Mouse (Mus musculus) MEL (cell line): ENCODE measurements around the gene Slc26a9.

Source experiments
- CHD2 ChIP-seq: IDR thresholded peaks from 2 replicates; pipeline ENCODE4 v1.6.1; 2011; ENCODE audit warnings: low read length, improper control_type of control experiment
- CTCF ChIP-seq, 3 experiments: IDR thresholded peaks in 2 of 3; conservative IDR thresholded peaks in 1 of 3; 2 replicates each; pipeline ENCODE4 v1.5.1; 2011 to 2012; ENCODE audit warnings: low read length in 3 of 3, low read depth in 2 of 3, mild to moderate bottlenecking in 2 of 3, improper control_type of control experiment in 1 of 3, inconsistent platforms in 1 of 3, mixed read lengths in 1 of 3, moderate library complexity in 1 of 3; ENCODE audit not compliant: control insufficient read depth in 1 of 3, insufficient read depth in 1 of 3, poor library complexity in 1 of 3, severe bottlenecking in 1 of 3
- EP300 ChIP-seq, 2 experiments: IDR thresholded peaks; 2 replicates each; pipeline ENCODE4 v1.6.1; 2011; ENCODE audit warnings: improper control_type of control experiment in 2 of 2, low read length in 2 of 2, low read depth in 1 of 2, mild to moderate bottlenecking in 1 of 2
- MAFK ChIP-seq: IDR thresholded peaks from 2 replicates; pipeline ENCODE4 v1.6.1; 2011; ENCODE audit warnings: low read depth, mild to moderate bottlenecking, low read length, improper control_type of control experiment, borderline replicate concordance
- POLR2A ChIP-seq, 2 experiments: IDR thresholded peaks; 2 replicates each; pipeline ENCODE4 v1.6.1; 2011 to 2012; ENCODE audit warnings: low read length in 2 of 2, mild to moderate bottlenecking in 2 of 2, control low read depth in 1 of 2, improper control_type of control experiment in 1 of 2, low read depth in 1 of 2, moderate library complexity in 1 of 2; ENCODE audit not compliant: control insufficient read depth in 1 of 2, insufficient read depth in 1 of 2, poor library complexity in 1 of 2
- POLR2AphosphoS2 ChIP-seq: IDR thresholded peaks from 2 replicates; pipeline ENCODE4 v1.6.1; 2011; ENCODE audit warnings: low read length, improper control_type of control experiment
- RCOR1 ChIP-seq: IDR thresholded peaks from 2 replicates; pipeline ENCODE4 v1.6.1; 2012; ENCODE audit warnings: low read depth, mild to moderate bottlenecking, inconsistent platforms, low read length, improper control_type of control experiment

GRCm38 (mm10) chr1:131771440-131771839 is 27.6 kb downstream of the Slc26a9 start:
- TF ChIP-seq CTCF (IDR thresholded peaks at IDR 0.05 in 2 of 3, conservative IDR thresholded peaks at IDR 0.05 in 1 of 3; ENCODE audit: control insufficient read depth in 1 of 3, insufficient read depth in 1 of 3, low read depth in 2 of 3, low read length in 3 of 3, poor library complexity in 1 of 3, severe bottlenecking in 1 of 3) = no peak
- TF ChIP-seq EP300 (IDR thresholded peaks at IDR 0.05; ENCODE audit: low read depth in 1 of 2, low read length in 2 of 2) = no peak
- no peak for TF ChIP-seq MAFK
- TF ChIP-seq RCOR1 = no peak
- TF ChIP-seq POLR2A (IDR thresholded peaks at IDR 0.05; ENCODE audit: control insufficient read depth in 1 of 2, insufficient read depth in 1 of 2, low read depth in 1 of 2, low read length in 2 of 2, poor library complexity in 1 of 2) = no peak
- TF ChIP-seq POLR2AphosphoS2 = no peak
- no peak for TF ChIP-seq CHD2
